Mouse (Mus musculus): ENCODE measurements around the gene Syce3.

Syce3 gene

DNA sequence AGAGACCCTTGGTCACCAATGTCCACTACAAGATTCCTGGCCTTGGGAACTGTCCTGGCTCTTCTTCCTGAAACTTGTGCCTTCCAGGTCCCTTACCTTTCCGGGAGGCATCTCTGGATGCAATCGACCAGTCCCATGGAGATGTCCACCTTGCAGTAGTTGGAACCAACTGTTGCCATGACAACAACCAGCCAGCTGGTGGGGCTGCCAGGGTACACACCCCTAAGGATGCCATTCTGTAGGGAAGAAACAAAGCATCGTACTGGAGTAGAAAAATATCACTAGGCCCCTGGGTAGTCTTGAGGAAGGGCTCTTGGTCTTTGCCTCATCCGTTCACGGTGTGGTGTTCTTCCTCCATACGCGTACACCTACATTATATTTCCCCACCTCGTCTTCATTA lies 14.3 kb upstream of the Syce3 start:
- in situ Hi-C loops (cut with MboI, MseI), result no loop called here

- in situ Hi-C loops (cut with MboI, MseI), result no loop called here
Measured at GRCm38 (mm10) chr15:89421938-89422337, 11.6 kb upstream of the Syce3 start.

DNA sequence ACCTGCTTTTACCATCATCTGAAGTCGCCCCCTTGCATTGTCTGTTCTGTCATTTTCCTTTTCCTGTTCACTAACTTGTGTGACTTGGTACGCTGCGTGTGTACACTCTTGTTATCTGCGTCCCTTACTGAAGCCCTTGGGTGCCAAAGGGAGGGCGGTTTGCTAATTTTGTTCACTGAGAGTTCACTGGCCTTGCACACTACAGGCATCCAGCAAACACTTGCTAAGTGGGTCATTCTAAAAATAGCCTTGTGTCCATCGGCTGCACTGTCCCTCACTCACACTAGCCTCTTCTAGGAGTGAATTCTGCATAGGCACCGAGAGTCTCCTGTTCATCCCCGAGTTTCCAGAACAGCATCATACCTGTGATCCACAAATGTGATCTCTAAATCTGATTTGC lies 5.0 kb upstream of the Syce3 start:
- in situ Hi-C loops (cut with MboI, MseI), result no loop called here

GRCm38 (mm10) chr15:89406691-89407090 lies 3.6 kb downstream of the Syce3 start:
- in situ Hi-C loops (cut with MboI, MseI), result no loop called here

DNA sequence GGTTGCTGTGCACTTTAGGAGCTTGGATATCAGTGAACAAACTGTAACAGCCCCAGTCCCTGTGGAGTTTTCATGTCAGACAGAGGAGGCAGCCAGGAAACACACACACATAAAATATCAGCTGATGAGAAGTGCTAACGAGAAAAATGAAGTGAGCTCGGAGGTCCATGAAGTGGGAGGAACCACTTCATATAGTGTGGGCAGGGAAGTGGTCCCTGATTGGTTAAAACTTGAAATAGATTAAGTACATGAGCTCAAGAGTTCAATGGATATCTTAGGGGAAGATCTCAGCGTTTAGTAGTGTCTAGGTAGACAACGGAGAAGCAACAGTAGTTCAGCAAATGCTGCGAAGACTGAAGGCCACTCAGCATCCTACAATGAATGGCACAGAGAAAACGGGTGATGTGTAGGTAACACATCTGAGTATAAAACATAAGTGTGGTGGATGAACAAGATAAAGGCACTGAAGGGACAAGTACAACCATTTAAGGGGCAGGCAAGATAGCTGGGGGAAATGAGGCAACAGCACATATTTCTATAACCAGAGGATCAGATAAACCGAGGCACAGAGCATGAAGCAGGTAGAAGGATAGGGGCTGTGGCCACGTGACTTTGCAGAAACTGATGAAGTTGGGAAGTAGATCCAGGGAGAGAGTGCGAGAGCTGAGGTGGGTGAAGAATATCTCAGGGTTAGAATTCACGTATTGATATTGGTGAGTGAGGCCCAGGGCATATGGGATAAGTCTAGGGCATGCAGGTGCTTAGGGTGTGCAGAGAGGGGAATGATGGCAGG lies 5.3 kb downstream of the Syce3 start:
- in situ Hi-C loops (cut with MboI, MseI), result no loop called here

DNA sequence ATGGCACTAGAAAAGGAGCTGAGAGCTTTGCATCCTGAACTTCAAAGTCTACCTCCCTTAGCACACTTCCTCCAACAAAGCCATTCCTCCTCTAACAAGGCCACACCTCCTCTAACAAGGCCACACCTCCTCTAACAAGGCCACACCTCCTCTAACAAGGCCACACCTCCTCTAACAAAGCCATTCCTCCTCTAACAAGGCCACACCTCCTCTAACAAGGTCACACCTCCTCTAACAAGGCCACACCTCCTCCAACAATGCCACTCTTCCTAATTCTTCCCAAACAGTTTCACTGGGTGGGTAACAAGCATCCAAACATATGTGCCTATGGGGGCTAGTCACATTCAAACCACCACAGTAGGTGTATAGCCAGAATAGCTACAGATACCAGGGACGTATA lies 7.8 kb downstream of the Syce3 start:
- in situ Hi-C loops (cut with MboI, MseI), result no loop called here

DNA sequence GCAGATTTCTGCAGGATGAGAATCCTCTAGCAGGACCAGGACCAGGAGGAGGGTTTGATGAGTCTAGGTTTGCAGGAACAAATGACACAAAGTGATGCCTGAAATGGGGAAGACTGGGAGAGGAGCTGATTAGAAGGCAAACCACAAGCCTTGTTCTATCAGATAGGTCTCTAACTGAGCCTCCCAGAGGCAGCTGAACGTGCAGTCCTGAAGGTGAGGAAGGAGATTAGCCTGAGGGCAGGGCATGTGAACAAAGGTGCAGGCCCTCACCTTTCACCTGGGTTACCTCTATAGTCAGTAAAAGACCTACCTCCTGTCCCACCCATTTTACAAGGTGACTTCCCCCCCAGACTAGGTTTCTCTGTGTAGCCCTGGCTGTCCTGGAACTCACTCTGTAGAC lies 10.6 kb downstream of the Syce3 start:
- in situ Hi-C loops (cut with MboI, MseI), result no loop called here

DNA sequence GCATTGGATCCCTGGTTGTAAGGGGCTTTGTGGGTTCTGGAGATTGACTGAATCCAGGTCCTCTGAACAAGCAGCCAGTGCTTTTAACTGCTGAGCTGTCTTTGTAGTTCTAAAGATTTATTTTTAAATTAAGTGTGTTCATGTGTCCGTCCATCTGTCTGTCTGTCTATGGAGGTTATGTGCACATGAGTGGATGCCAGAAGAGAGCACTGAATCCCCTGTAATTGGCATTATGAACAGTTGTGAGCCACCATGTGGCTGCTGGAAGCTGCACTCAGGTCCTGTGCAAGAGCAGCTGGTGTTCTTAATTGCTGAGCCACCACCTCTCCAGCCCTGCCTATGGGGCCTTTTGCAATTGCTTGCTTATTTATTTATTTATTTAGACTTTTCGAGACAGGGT lies 12.2 kb downstream of the Syce3 start:
- in situ Hi-C loops (cut with MboI, MseI), result no loop called here

DNA sequence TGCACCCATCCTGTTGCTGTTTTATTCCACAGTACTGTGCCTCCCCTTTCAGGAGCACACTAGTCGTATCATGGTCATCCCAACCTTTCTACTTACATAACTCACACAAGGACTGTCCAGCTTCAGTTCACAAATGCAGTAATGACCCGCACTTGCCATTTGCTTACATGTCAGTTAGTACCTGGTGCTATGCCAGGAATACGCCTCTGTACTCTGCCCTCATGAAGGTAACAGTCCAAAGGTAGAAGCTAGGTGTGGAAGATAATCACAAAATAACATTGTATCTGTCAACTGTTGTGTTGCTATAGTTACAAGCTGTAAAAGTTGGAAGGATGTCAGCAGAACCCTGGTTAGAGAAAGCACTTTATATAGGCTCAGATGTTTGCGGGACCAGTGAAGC lies 13.4 kb downstream of the Syce3 start:
- in situ Hi-C loops (cut with MboI, MseI), result no loop called here

- in situ Hi-C loops (cut with MboI, MseI), result no loop called here
Measured at GRCm38 (mm10) chr15:89390081-89390480, 20.2 kb downstream of the Syce3 start.

- in situ Hi-C loops (cut with MboI, MseI), result no loop called here
Measured at GRCm38 (mm10) chr15:89387127-89387526, 23.2 kb downstream of the Syce3 start.

- in situ Hi-C loops (cut with MboI, MseI), result loop anchor here (5.0 kb wide), 1 partner anchor 42 kb away; no protein-coding TSS in a partner anchor
Measured at GRCm38 (mm10) chr15:89384617-89385016, 25.7 kb downstream of the Syce3 start, which contains the start of gene Klhdc7b. Klhdc7b (plus strand) TSS chr15:89384917.

- in situ Hi-C loops (cut with MboI, MseI), result no loop called here
Measured at GRCm38 (mm10) chr15:89379429-89379828, 30.9 kb downstream of the Syce3 start.

- in situ Hi-C loops (cut with MboI, MseI), result no loop called here
Measured at GRCm38 (mm10) chr15:89378831-89379401, 31.4 kb downstream of the Syce3 start, which contains the start of gene Odf3b. Odf3b (minus strand) TSS chr15:89379282.

DNA sequence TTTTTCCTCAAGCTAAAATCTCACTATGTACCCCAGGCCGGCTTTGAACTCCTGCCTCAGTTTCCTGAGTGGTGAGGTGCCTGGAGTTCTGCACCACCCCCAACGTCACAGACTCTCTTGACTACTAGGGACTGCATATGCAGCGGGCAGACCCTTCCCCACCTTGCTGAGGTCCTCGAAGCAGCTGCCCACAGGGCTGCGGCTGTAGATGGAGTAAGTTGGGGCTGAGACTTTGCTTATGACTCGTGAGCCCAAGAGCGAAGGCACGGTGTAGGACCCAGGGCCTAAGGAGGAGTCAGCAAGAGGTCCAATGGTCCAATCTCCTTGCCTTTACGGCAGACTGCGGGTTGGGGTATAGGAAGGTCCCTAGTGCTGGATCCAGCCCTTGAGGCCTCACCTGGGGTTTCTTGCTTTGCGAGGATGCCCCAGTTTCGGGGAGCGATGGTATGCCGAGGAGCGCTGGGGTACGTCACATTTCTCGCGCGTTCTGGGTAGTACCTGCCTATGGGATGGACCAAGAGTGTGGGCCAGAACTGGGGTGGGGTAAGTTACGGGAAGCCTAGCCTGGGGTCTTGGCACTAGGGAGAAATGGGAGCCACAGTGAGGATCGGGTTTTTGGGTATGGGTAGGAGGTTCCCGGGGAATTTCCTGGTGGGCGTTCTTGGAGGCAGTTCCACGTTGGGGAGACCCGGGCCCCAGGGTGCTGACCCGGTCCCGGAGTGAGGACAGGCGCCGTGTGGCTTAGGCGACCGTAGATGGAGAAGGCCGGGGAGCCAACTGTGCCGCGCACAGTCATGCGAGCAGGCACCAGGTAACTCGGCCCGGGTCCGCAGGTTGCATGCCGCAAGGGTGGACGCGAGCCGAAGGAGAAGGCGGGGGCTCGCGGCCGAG lies 32.1 kb downstream of the Syce3 start:
- in situ Hi-C loops (cut with MboI, MseI), result no loop called here

- in situ Hi-C loops (cut with MboI, MseI), result no loop called here
Measured at GRCm38 (mm10) chr15:89377362-89377761, 32.9 kb downstream of the Syce3 start.

GRCm38 (mm10) chr15:89376957-89377356 lies 33.3 kb downstream of the Syce3 start, which contains the start of gene Tymp:
Tymp (minus strand) TSS chr15:89377039.
- in situ Hi-C loops (cut with MboI, MseI), result no loop called here

GRCm38 (mm10) chr15:89376040-89376439 lies 34.3 kb downstream of the Syce3 start:
- in situ Hi-C loops (cut with MboI, MseI), result no loop called here

DNA sequence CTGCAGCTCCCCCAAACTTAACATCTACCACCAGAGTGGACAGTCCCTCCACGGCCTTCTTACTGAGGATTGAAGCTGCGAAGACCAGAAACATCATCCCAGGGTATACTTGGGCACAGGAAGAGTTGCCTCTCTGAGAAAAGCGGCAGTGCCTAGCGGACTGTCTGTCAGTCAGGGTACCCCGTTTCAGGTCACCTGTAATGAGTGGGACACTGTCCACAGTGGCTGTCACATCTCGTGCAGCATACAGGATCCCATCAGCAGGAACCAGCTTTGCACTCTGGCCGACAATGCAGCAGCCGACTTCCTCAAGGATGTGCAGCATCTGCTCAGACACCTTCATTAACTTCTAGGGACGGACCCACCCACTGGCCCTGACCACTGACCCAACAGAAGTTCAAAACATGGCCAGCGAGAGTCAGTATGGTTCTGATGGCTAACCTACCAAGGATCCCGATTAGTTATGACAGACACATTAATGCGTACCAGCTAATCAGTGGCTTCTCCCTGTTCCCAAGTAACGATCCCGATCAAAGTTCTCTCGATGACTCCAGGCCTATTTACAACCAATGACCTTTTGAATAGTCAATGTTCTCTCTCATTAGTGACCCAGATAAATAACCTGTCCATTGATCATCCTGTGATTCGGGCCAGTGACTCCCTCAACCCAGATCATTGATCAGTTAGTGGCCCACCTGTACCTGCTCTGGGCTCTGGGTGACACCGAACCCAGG lies 35.3 kb downstream of the Syce3 start:
- in situ Hi-C loops (cut with MboI, MseI), result loop anchor here (5.0 to 25.0 kb wide), 2 partner anchors 553 to 638 kb away; partner anchors contain the start of gene Brd1

- in situ Hi-C loops (cut with MboI, MseI), result loop anchor here (5.0 to 25.0 kb wide), 2 partner anchors 552 to 637 kb away; partner anchors contain the start of gene Brd1
Measured at GRCm38 (mm10) chr15:89374340-89374739, 36.0 kb downstream of the Syce3 start.

DNA sequence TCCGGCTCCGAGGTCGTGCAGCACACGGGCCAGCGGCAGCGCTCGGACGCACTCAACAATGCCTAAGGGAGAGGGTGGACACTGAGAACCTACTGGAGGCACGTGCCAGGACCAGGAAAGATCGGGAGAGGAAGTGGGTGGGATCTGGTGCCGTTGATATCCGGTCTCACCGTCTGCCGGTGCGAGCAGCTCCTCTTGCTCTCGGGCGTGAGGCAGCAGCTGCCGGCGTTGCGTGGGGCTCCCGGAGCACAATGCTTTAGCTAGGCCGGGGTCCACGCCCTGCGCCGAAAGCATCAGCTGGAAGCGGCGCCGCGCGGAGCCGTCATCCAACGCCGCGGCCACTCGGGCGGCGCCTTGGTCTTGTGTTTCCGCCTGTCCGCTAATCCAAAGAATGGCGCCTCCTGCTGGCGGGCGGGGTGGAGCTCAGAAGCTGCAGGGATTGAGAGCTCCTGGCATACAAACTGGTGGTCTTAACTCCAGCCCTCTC lies 36.5 kb downstream of the Syce3 start, which contains the start of gene Sco2:
TSS of gene Sco2 (minus strand) at position 85 of the 487 bp plus-strand sequence.
- in situ Hi-C loops (cut with MboI, MseI), result loop anchor here (5.0 to 25.0 kb wide), 2 partner anchors 552 to 637 kb away; partner anchors contain the start of gene Brd1

Data from T-helper 2 cell (primary cell).